Mouse (Mus musculus): ENCODE results near the gene Cbx1. TPM values are rescaled to one million over a fixed set of nuclear protein-coding genes. Genes with fewer than 3 reads are reported as not detected.

Gene Cbx1
- polyA plus RNA-seq, 2 experiments, result 23.5 to 25.0 TPM

DNA sequence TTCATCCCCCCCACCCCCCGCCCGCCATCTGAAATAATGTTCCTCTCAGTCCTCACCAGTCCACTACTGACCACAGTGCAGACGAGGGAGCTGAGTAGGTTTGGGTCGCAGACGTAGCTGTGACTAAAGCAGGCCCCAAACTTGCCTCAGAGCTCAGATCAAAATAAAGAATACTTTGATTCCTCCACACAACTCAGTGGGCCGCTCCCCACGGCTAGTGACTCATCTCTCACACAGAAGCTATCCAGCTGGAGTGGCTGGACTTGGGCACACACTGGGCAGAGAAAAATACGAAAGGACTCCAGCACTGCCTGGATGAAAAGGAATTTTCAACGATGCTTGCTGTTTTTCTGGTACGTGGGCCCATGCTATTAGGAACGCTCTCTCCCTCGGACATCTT is 22.4 kb upstream of the Cbx1 start:
- Histone ChIP-seq H3K4me2 (ENCODE audit: low read depth) (no peak overlapping the region), H3K36me3 (replicated peaks; ENCODE audit: control insufficient read depth, insufficient read depth, low read depth) (peaks cover 6% of the 10 kb centered on the region; the same call in 1 of the 2 replicates), H3K9me3 (ENCODE audit: control insufficient read depth, low read length) (no peaks in the 10 kb centered on the region), H3K4me1 (replicated peaks; ENCODE audit: control insufficient read depth in 2 of 2, insufficient read depth in 2 of 2, low read length in 1 of 2) (0 out of 4 replicates have a peak, but pooled peaks cover 0 to 3% of the 10 kb centered on the region in 2 experiments), H3K27me3 (ENCODE audit: control insufficient read depth, insufficient read depth, low read length) (no peaks in the 10 kb centered on the region), H3K9ac (replicated peaks) (no peak overlapping the region), H3K27ac (no peak overlapping the region), H3K4me3 (ENCODE audit: insufficient read depth in 1 of 2, low read depth in 2 of 2, low read length in 2 of 2) (no peak overlapping the region)
- no peak for ATAC-seq (ENCODE audit: insufficient read depth)
- no peak for TF ChIP-seq CTCF (IDR thresholded peaks at IDR 0.05; ENCODE audit: low read depth)
- no peak for TF ChIP-seq EP300 (IDR thresholded peaks at IDR 0.05; ENCODE audit: low read depth)
- WGBS (ENCODE audit: insufficient replicate concordance), result 74% methylated on average over 12 of the region's 12 CpGs
- DNase-seq (ENCODE audit: low read depth in 3 of 3, low spot score in 3 of 3), result no peak

DNA sequence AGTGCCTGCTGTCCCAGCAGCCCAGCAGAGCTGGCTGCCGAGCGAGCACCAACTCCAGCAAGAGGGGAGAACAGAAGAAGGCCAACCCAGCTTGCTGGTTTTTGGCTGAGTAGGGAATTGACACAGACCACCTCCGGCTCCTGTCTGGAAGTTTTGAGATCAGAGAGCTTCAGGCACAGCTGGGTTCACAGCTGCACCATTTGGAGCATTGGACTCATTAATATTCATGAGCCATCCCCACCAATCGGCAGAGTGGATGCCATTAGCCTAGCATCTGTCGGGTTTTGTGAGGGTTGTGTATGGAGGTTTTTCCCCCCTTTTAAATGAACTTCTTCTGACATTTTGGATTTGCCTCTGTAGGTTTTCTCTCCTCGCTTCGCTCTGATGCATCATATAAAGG is 21.8 kb upstream of the Cbx1 start:
- no peak for TF ChIP-seq CTCF (IDR thresholded peaks at IDR 0.05; ENCODE audit: low read depth)
- DNase-seq (ENCODE audit: low read depth in 3 of 3, low spot score in 3 of 3), result no peak
- H3K27ac ChIP-seq, result no peak overlapping the region
- no peak overlapping the region for H3K4me2 ChIP-seq (ENCODE audit: low read depth)
- 64% methylated on average over 7 of the region's 7 CpGs for WGBS (ENCODE audit: insufficient replicate concordance)
- H3K9me3 ChIP-seq (ENCODE audit: control insufficient read depth, low read length), result no peaks in the 10 kb centered on the region
- H3K36me3 ChIP-seq (replicated peaks; ENCODE audit: control insufficient read depth, insufficient read depth, low read depth), result peaks cover 7% of the 10 kb centered on the region; the same call in 1 of the 2 replicates
- 0 out of 4 replicates have a peak, but pooled peaks cover 0 to 3% of the 10 kb centered on the region in 2 experiments for H3K4me1 ChIP-seq (replicated peaks; ENCODE audit: control insufficient read depth in 2 of 2, insufficient read depth in 2 of 2, low read length in 1 of 2)
- no peaks in the 10 kb centered on the region for H3K27me3 ChIP-seq (ENCODE audit: control insufficient read depth, insufficient read depth, low read length)
- ATAC-seq (ENCODE audit: insufficient read depth), result no peak
- no peak overlapping the region for H3K4me3 ChIP-seq (ENCODE audit: insufficient read depth in 1 of 2, low read depth in 2 of 2, low read length in 2 of 2)
- H3K9ac ChIP-seq (replicated peaks), result no peak overlapping the region

DNA sequence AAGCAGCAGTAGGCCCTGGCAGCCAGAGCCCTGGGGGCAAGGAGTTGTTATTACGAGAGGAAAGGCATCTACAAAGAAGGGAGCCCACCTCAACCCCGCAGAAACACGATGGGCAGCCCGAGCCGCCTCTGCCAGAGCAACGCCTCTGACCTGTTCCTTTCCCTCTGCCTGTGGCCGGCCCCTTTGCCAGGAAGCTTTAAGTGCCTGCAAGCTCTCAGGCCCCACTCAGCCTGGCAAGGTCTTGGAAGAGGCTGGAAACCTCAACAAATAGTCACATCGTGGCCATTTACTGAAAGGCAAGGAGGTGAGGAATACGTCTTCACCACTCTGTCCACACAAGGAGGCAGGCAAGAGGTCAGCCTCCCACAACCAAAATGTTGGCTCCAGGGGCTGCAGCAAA is 20.7 kb upstream of the Cbx1 start:
- no peak overlapping the region for H3K9ac ChIP-seq (replicated peaks)
- ATAC-seq (ENCODE audit: insufficient read depth) (no peak), DNase-seq (ENCODE audit: low read depth in 3 of 3, low spot score in 3 of 3) (no peak)
- 0 out of 4 replicates have a peak, but pooled peaks cover 0 to 3% of the 10 kb centered on the region in 2 experiments for H3K4me1 ChIP-seq (replicated peaks; ENCODE audit: control insufficient read depth in 2 of 2, insufficient read depth in 2 of 2, low read length in 1 of 2)
- TF ChIP-seq EP300 (IDR thresholded peaks at IDR 0.05; ENCODE audit: low read depth) (no peak), CTCF (IDR thresholded peaks at IDR 0.05; ENCODE audit: low read depth) (no peak)
- H3K27ac ChIP-seq, result no peak overlapping the region
- peaks cover 14% of the 10 kb centered on the region; the same call in 1 of the 2 replicates for H3K36me3 ChIP-seq (replicated peaks; ENCODE audit: control insufficient read depth, insufficient read depth, low read depth)
- 60% methylated on average over 9 of the region's 9 CpGs for WGBS (ENCODE audit: insufficient replicate concordance)
- no peak overlapping the region for H3K4me3 ChIP-seq (ENCODE audit: insufficient read depth in 1 of 2, low read depth in 2 of 2, low read length in 2 of 2)
- H3K27me3 ChIP-seq (ENCODE audit: control insufficient read depth, insufficient read depth, low read length), result no peaks in the 10 kb centered on the region
- no peaks in the 10 kb centered on the region for H3K9me3 ChIP-seq (ENCODE audit: control insufficient read depth, low read length)
- H3K4me2 ChIP-seq (ENCODE audit: low read depth), result no peak overlapping the region

DNA sequence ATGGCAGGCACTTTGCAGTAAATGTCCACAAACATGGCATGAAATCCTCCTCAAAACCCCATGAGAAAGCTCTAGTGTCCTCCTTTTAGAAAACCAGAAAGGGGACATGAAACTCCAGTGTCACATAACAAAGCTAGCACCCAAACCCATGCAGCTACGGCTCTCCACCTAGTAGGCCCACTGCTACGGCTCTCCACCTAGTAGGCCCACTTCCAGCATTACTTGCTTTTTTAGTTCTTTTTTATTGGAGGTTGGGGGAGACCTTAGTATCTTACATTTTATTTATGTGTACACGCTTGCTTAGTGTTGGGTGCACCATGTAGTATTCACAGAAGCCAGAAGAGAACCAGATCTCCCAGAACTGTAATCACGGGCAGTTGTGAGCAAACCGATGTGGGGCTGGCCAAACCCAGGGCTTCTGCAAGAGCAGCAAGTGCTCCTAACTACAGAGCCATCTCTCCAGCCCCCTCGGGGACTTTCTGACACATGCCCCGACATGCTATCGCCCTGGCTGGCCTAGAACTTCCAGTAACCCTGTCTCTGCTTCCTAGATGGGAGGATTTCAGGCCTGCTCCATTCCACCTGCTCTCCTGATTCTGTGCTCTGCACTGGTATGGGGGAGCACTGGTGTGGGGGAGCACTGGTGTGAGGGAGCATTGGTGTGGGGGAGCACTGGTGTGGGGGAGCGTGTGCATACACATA is 17.5 kb upstream of the Cbx1 start:
- Histone ChIP-seq H3K36me3 (replicated peaks; ENCODE audit: control insufficient read depth, insufficient read depth, low read depth) (peaks cover 14% of the 10 kb centered on the region; the same call in 1 of the 2 replicates), H3K27me3 (ENCODE audit: control insufficient read depth, insufficient read depth, low read length) (no peaks in the 10 kb centered on the region), H3K4me2 (ENCODE audit: low read depth) (no peak overlapping the region), H3K9me3 (ENCODE audit: control insufficient read depth, low read length) (no peaks in the 10 kb centered on the region), H3K9ac (replicated peaks) (no peak overlapping the region), H3K27ac (no peak overlapping the region), H3K4me3 (ENCODE audit: insufficient read depth in 1 of 2, low read depth in 2 of 2, low read length in 2 of 2) (no peak overlapping the region), H3K4me1 (replicated peaks; ENCODE audit: control insufficient read depth in 2 of 2, insufficient read depth in 2 of 2, low read length in 1 of 2) (peaks cover 0 to 3% of the 10 kb centered on the region in 2 experiments; a peak in 3 of 4 replicates)
- TF ChIP-seq EP300 (IDR thresholded peaks at IDR 0.05; ENCODE audit: low read depth), result no peak
- TF ChIP-seq CTCF (IDR thresholded peaks at IDR 0.05; ENCODE audit: low read depth), result no peak
- WGBS (ENCODE audit: insufficient replicate concordance), result 86% methylated on average over 9 of the region's 9 CpGs
- no peak for DNase-seq (ENCODE audit: low read depth in 3 of 3, low spot score in 3 of 3)
- ATAC-seq (ENCODE audit: insufficient read depth), result no peak

DNA sequence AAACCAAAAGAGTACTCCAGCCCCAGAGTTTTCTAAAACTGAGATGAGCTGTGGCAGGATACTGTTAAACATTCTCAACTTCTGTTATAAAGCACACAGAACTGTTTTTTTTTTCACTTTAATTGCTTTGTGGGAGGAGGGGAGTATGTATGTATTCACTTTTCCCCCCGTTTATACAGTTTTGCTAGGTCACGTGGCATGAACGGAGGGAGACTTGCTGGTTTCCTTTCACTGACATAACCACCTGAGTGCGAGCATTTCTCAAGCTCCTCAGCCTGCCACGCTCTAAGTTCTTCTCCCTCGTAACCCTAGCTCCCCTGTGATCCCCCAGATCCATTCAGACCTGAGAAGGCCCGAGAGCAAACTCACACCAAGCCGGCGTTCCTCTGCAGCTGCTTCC is 16.5 kb upstream of the Cbx1 start:
- no peak overlapping the region for H3K27ac ChIP-seq
- DNase-seq (ENCODE audit: low read depth in 3 of 3, low spot score in 3 of 3) (no peak), ATAC-seq (ENCODE audit: insufficient read depth) (no peak)
- H3K4me2 ChIP-seq (ENCODE audit: low read depth), result no peak overlapping the region
- H3K9me3 ChIP-seq (ENCODE audit: control insufficient read depth, low read length), result no peaks in the 10 kb centered on the region
- TF ChIP-seq EP300 (IDR thresholded peaks at IDR 0.05; ENCODE audit: low read depth), result no peak
- no peak for TF ChIP-seq CTCF (IDR thresholded peaks at IDR 0.05; ENCODE audit: low read depth)
- no peaks in the 10 kb centered on the region for H3K27me3 ChIP-seq (ENCODE audit: control insufficient read depth, insufficient read depth, low read length)
- H3K9ac ChIP-seq (replicated peaks), result no peak overlapping the region
- H3K4me3 ChIP-seq (ENCODE audit: insufficient read depth in 1 of 2, low read depth in 2 of 2, low read length in 2 of 2), result no peak overlapping the region
- WGBS (ENCODE audit: insufficient replicate concordance), result 82% methylated on average over 9 of the region's 9 CpGs
- H3K4me1 ChIP-seq (replicated peaks; ENCODE audit: control insufficient read depth in 2 of 2, insufficient read depth in 2 of 2, low read length in 1 of 2), result peaks cover 3 to 8% of the 10 kb centered on the region in 2 experiments
- peaks cover 14% of the 10 kb centered on the region; the same call in 1 of the 2 replicates for H3K36me3 ChIP-seq (replicated peaks; ENCODE audit: control insufficient read depth, insufficient read depth, low read depth)

Measured in liver, embryonic 14.5 days (tissue).